13 mouse cellular contexts compared by ENCODE assay signal in genomic region chr4:120223108-120223745, GRCm38 (mm10).
DNase-seq lines count a peak whose midpoint lies in the region; ATAC-seq and TF ChIP-seq lines count a peak whose summit lies in the region.
"Had no signal": no experiment of that assay in that cellular context is flagged by ENCODE, and none has a peak within 500 bp of the region (broad histone marks: within the 10 kb centered on the region; RNA-seq: fewer than 3 reads in every experiment).

No protein-coding gene starts in this region.

- H3K36me3 ChIP-seq in heart, postnatal 0 days (replicated peaks; ENCODE audit: control insufficient read depth, insufficient read depth, low read length) = no peaks in the 10 kb centered on the region
- H3K36me3 ChIP-seq in heart, embryonic 11.5 days (ENCODE audit: control insufficient read depth, insufficient read depth, low read length) = no peaks in the 10 kb centered on the region
- H3K36me3 ChIP-seq in intestine, postnatal 0 days (ENCODE audit: control insufficient read depth, insufficient read depth) = no peaks in the 10 kb centered on the region
- H3K36me3 ChIP-seq: limb, embryonic 12.5 days had no signal

- TF ChIP-seq CTCF in heart, postnatal 0 days (IDR thresholded peaks at IDR 0.05; ENCODE audit: low read depth) = no peak
- TF ChIP-seq CTCF in intestine, postnatal 0 days (IDR thresholded peaks at IDR 0.05; ENCODE audit: low read depth) = no peak

- ATAC-seq in heart, postnatal 0 days (ENCODE audit: insufficient read depth, low read depth) = 0 out of 2 replicates have a peak, but pooled peaks have one; percentile 15
- no peak for ATAC-seq in heart, embryonic 11.5 days (replicated peaks; ENCODE audit: insufficient number of reproducible peaks, low FRiP score, low TSS enrichment)
- ATAC-seq in intestine, postnatal 0 days = peak; percentile 43
- ATAC-seq: Patski had no signal

- H3K27ac ChIP-seq in heart, postnatal 0 days (ENCODE audit: low read depth) = no peak overlapping the region
- no peak overlapping the region for H3K27ac ChIP-seq in heart, embryonic 11.5 days (ENCODE audit: low read depth, low read length)
- H3K27ac ChIP-seq in intestine, postnatal 0 days (ENCODE audit: low read depth, low read length) = no peak overlapping the region; the same call in 1 of the 2 replicates
- H3K27ac ChIP-seq: limb, embryonic 12.5 days had no signal

- 75% methylated on average over 7 of the region's 7 CpGs for WGBS in heart, postnatal 0 days
- 73% methylated on average over 7 of the region's 7 CpGs for WGBS in heart, embryonic 11.5 days (ENCODE audit: insufficient replicate concordance)
- 63% methylated on average over 7 of the region's 7 CpGs for whole genome bisulfite sequencing in intestine, postnatal 0 days

- no peak overlapping the region for H3K4me2 ChIP-seq in heart, postnatal 0 days (ENCODE audit: low read depth, low read length)
- no peak overlapping the region for H3K4me2 ChIP-seq in heart, embryonic 11.5 days
- H3K4me2 ChIP-seq in intestine, postnatal 0 days (replicated peaks; ENCODE audit: low read depth) = no peak overlapping the region
- H3K4me2 ChIP-seq: limb, embryonic 12.5 days had no signal

- no peak overlapping the region for H3K9ac ChIP-seq in heart, postnatal 0 days (replicated peaks; ENCODE audit: low read depth, low read length)
- no peak overlapping the region for H3K9ac ChIP-seq in heart, embryonic 11.5 days (ENCODE audit: low read depth, low read length)
- H3K9ac ChIP-seq in intestine, postnatal 0 days (ENCODE audit: low read depth, low read length) = no peak overlapping the region
- H3K9ac ChIP-seq: limb, embryonic 12.5 days had no signal

- H3K27me3 ChIP-seq in heart, postnatal 0 days (ENCODE audit: control insufficient read depth, insufficient read depth, low read length) = peaks cover 11% of the 10 kb centered on the region; the same call in 1 of the 2 replicates
- H3K27me3 ChIP-seq in heart, embryonic 11.5 days (ENCODE audit: control insufficient read depth, insufficient read depth, low read length) = peaks cover 2% of the 10 kb centered on the region; the same call in 1 of the 2 replicates
- H3K27me3 ChIP-seq in intestine, postnatal 0 days (replicated peaks; ENCODE audit: control insufficient read depth, insufficient read depth, low read length) = no peaks in the 10 kb centered on the region
- H3K27me3 ChIP-seq: limb, embryonic 12.5 days; Patski had no signal

- H3K4me1 ChIP-seq in heart, postnatal 0 days (ENCODE audit: control insufficient read depth, insufficient read depth) = no peaks in the 10 kb centered on the region
- peaks cover 3% of the 10 kb centered on the region; the same call in 1 of the 2 replicates for H3K4me1 ChIP-seq in heart, embryonic 11.5 days (ENCODE audit: control insufficient read depth, insufficient read depth, low read length)
- H3K4me1 ChIP-seq in intestine, postnatal 0 days (replicated peaks; ENCODE audit: control insufficient read depth, insufficient read depth, low read length) = no peaks in the 10 kb centered on the region

- H3K4me3 ChIP-seq in heart, postnatal 0 days (ENCODE audit: low read depth, low read length) = no peak overlapping the region
- H3K4me3 ChIP-seq in heart, embryonic 11.5 days (ENCODE audit: low read depth, low read length) = no peak overlapping the region
- no peak overlapping the region for H3K4me3 ChIP-seq in intestine, postnatal 0 days (ENCODE audit: low read depth, low read length)
- H3K4me3 ChIP-seq: limb, embryonic 12.5 days had no signal

- no peak for DNase-seq in heart, postnatal 0 days (ENCODE audit: low spot score)
- DNase-seq in 3134 (ENCODE audit: extremely low read depth, insufficient read length, low spot score) (peak; percentile 34), R1 (ENCODE audit: low read depth, low spot score) (peak; percentile 22)
- DNase-seq in left cerebral cortex, adult 11 months (ENCODE audit: low spot score) = no peak
- DNase-seq in urinary bladder, postnatal 10 days (ENCODE audit: low spot score) = no peak
- no peak for DNase-seq in right cerebral cortex, postnatal 10 days (ENCODE audit: low spot score in 2 of 2)
- DNase-seq: kidney, postnatal 10 days; right cerebral cortex, postnatal 25 days; thymus, postnatal 4 days had no signal

- no peaks in the 10 kb centered on the region for H3K9me3 ChIP-seq in heart, postnatal 0 days (replicated peaks; ENCODE audit: control insufficient read depth, low read length)
- H3K9me3 ChIP-seq in heart, embryonic 11.5 days (replicated peaks; ENCODE audit: control insufficient read depth, low read length) = no peaks in the 10 kb centered on the region
- no peaks in the 10 kb centered on the region for H3K9me3 ChIP-seq in intestine, postnatal 0 days (ENCODE audit: control insufficient read depth)
- H3K9me3 ChIP-seq: limb, embryonic 12.5 days had no signal

- TF ChIP-seq EP300 in heart, postnatal 0 days (IDR thresholded peaks at IDR 0.05; ENCODE audit: low read depth) = no peak

Comparison
In these comparisons a context has a peak if more than half of its experiments do, and no peak if none do; other contexts are left out.
1. DNase-seq: peak in 3134 (single experiment) and R1 (single experiment); none in heart, postnatal 0 days (single experiment), left cerebral cortex, adult 11 months (single experiment), urinary bladder, postnatal 10 days (single experiment) and right cerebral cortex, postnatal 10 days (0 of 2).